Mouse (Mus musculus) C2C12 (cell line): Measurements from ENCODE around the gene Rbm10.

Experiments used
- CEBPB ChIP-seq: IDR thresholded peaks from one replicate; pipeline ENCODE4 v1.6.1; 2011; ENCODE audit warnings: low read depth, mild to moderate bottlenecking, control low read depth, moderate library complexity
- CTCF ChIP-seq: IDR thresholded peaks from one replicate; pipeline ENCODE4 v1.5.1; 2011; ENCODE audit not compliant: control insufficient read depth, insufficient read depth, insufficient read length
- FOSL1 ChIP-seq: IDR thresholded peaks from one replicate; pipeline ENCODE4 v1.8.0; 2011; ENCODE audit warnings: mild to moderate bottlenecking, low read length; ENCODE audit not compliant: poor library complexity, insufficient read depth, severe bottlenecking
- MAX ChIP-seq: IDR thresholded peaks from one replicate; pipeline ENCODE4 v1.6.1; 2011; ENCODE audit warnings: mild to moderate bottlenecking, control low read depth
- MYOD1 ChIP-seq: IDR thresholded peaks from one replicate; pipeline ENCODE4 v1.6.1; 2011; ENCODE audit warnings: low read depth; ENCODE audit not compliant: control insufficient read depth, insufficient read length
- MYOG ChIP-seq: IDR thresholded peaks from one replicate; pipeline ENCODE4 v1.6.1; 2011; ENCODE audit not compliant: control insufficient read depth, insufficient read length; ENCODE audit errors: extremely low read depth
- USF1 ChIP-seq: IDR thresholded peaks from one replicate; pipeline ENCODE4 v1.6.1; 2011; ENCODE audit warnings: low read depth, mild to moderate bottlenecking, control low read depth, moderate library complexity

GRCm38 (mm10) chrX:20617176-20617902 is at the start of gene Rbm10, which contains the start of gene Ndufb11:
- TF ChIP-seq CTCF (no peak), MAX (no peak), USF1 (no peak), FOSL1 (no peak), MYOG (no peak), MYOD1 (no peak), CEBPB (no peak)
